Mouse (Mus musculus): ENCODE data around the gene Gcnt3. TPM values are rescaled to one million over a fixed set of nuclear protein-coding genes. Genes with fewer than 3 reads are reported as not detected.
"Not testable (repeated sequence)": the region's sequence is repeated elsewhere in the genome, so short reads cannot be mapped to it uniquely, and the experiment has no call there.

Gcnt3 gene
- polyA plus RNA-seq, 1 experiment: 0.11 TPM

GRCm38 (mm10) chr9:70033056-70033455 lies 4.8 kb downstream of the Gcnt3 start:
- H3K27me3 ChIP-seq (ENCODE audit: control insufficient read depth, insufficient read depth, insufficient read length): no peaks in the 10 kb centered on the region
- no peaks in the 10 kb centered on the region for H3K79me2 ChIP-seq (ENCODE audit: control insufficient read depth, insufficient read depth)
- H3K36me3 ChIP-seq (ENCODE audit: control insufficient read depth, insufficient read depth): no peaks in the 10 kb centered on the region
- H3ac ChIP-seq (ENCODE audit: control insufficient read depth, insufficient read length, low read depth): no peak overlapping the region
- no peaks in the 10 kb centered on the region for H3K79me3 ChIP-seq (ENCODE audit: low read depth)
- H3K4me3 ChIP-seq (ENCODE audit: insufficient read depth, poor library complexity, severe bottlenecking): no peak overlapping the region
- TF ChIP-seq USF1 (IDR thresholded peaks at IDR 0.05; ENCODE audit: low read depth): no peak
- no peak for TF ChIP-seq CTCF (IDR thresholded peaks at IDR 0.05; ENCODE audit: control insufficient read depth, insufficient read depth, insufficient read length)
- TF ChIP-seq MYOD1 (IDR thresholded peaks at IDR 0.05; ENCODE audit: control insufficient read depth, insufficient read length, low read depth): no peak
- TF ChIP-seq MYOG (IDR thresholded peaks at IDR 0.05; ENCODE audit: control insufficient read depth, extremely low read depth, insufficient read length): no peak
- TF ChIP-seq FOSL1 (IDR thresholded peaks at IDR 0.05; ENCODE audit: insufficient read depth, low read length, poor library complexity, severe bottlenecking): no peak
- TF ChIP-seq CEBPB (IDR thresholded peaks at IDR 0.05; ENCODE audit: low read depth): no peak
- TF ChIP-seq MAX (IDR thresholded peaks at IDR 0.05): no peak

GRCm38 (mm10) chr9:70032167-70032566 lies 5.7 kb downstream of the Gcnt3 start:
- Histone ChIP-seq H3K79me2 (ENCODE audit: control insufficient read depth, insufficient read depth) (no peaks in the 10 kb centered on the region), H3ac (ENCODE audit: control insufficient read depth, insufficient read length, low read depth) (no peak overlapping the region), H3K27me3 (ENCODE audit: control insufficient read depth, insufficient read depth, insufficient read length) (no peaks in the 10 kb centered on the region), H3K79me3 (ENCODE audit: low read depth) (no peaks in the 10 kb centered on the region), H3K4me3 (ENCODE audit: insufficient read depth, poor library complexity, severe bottlenecking) (no peak overlapping the region), H3K36me3 (ENCODE audit: control insufficient read depth, insufficient read depth) (no peaks in the 10 kb centered on the region)
- TF ChIP-seq FOSL1 (IDR thresholded peaks at IDR 0.05; ENCODE audit: insufficient read depth, low read length, poor library complexity, severe bottlenecking): no peak
- no peak for TF ChIP-seq CTCF (IDR thresholded peaks at IDR 0.05; ENCODE audit: control insufficient read depth, insufficient read depth, insufficient read length)
- TF ChIP-seq MYOD1 (IDR thresholded peaks at IDR 0.05; ENCODE audit: control insufficient read depth, insufficient read length, low read depth): no peak
- TF ChIP-seq USF1 (IDR thresholded peaks at IDR 0.05; ENCODE audit: low read depth): no peak
- no peak for TF ChIP-seq MAX (IDR thresholded peaks at IDR 0.05)
- no peak for TF ChIP-seq CEBPB (IDR thresholded peaks at IDR 0.05; ENCODE audit: low read depth)
- TF ChIP-seq MYOG (IDR thresholded peaks at IDR 0.05; ENCODE audit: control insufficient read depth, extremely low read depth, insufficient read length): no peak

- H3K4me3 ChIP-seq (ENCODE audit: insufficient read depth, poor library complexity, severe bottlenecking): no peak overlapping the region
- H3K27me3 ChIP-seq (ENCODE audit: control insufficient read depth, insufficient read depth, insufficient read length): no peaks in the 10 kb centered on the region
- H3K79me3 ChIP-seq (ENCODE audit: low read depth): no peaks in the 10 kb centered on the region
- no peaks in the 10 kb centered on the region for H3K79me2 ChIP-seq (ENCODE audit: control insufficient read depth, insufficient read depth)
- TF ChIP-seq MYOD1 (IDR thresholded peaks at IDR 0.05; ENCODE audit: control insufficient read depth, insufficient read length, low read depth) (peak; percentile 41), CEBPB (IDR thresholded peaks at IDR 0.05; ENCODE audit: low read depth) (no peak)
- peaks cover 27% of the 10 kb centered on the region for H3K36me3 ChIP-seq (ENCODE audit: control insufficient read depth, insufficient read depth)
- H3ac ChIP-seq (ENCODE audit: control insufficient read depth, insufficient read length, low read depth): no peak overlapping the region
These were observed 12.4 kb downstream of the Gcnt3 start for GRCm38 (mm10) chr9:70025365-70026012.

- TF ChIP-seq FOSL1 (IDR thresholded peaks at IDR 0.05; ENCODE audit: insufficient read depth, low read length, poor library complexity, severe bottlenecking) (no peak), CEBPB (IDR thresholded peaks at IDR 0.05; ENCODE audit: low read depth) (no peak), MYOG (IDR thresholded peaks at IDR 0.05; ENCODE audit: control insufficient read depth, extremely low read depth, insufficient read length) (no peak), CTCF (IDR thresholded peaks at IDR 0.05; ENCODE audit: control insufficient read depth, insufficient read depth, insufficient read length) (no peak), MYOD1 (IDR thresholded peaks at IDR 0.05; ENCODE audit: control insufficient read depth, insufficient read length, low read depth) (no peak), MAX (IDR thresholded peaks at IDR 0.05) (no peak), USF1 (IDR thresholded peaks at IDR 0.05; ENCODE audit: low read depth) (no peak)
- H3K27me3 ChIP-seq (ENCODE audit: control insufficient read depth, insufficient read depth, insufficient read length): no peaks in the 10 kb centered on the region
- H3ac ChIP-seq (ENCODE audit: control insufficient read depth, insufficient read length, low read depth): no peak overlapping the region
- H3K79me3 ChIP-seq (ENCODE audit: low read depth): no peaks in the 10 kb centered on the region
- H3K4me3 ChIP-seq (ENCODE audit: insufficient read depth, poor library complexity, severe bottlenecking): no peak overlapping the region
- H3K36me3 ChIP-seq (ENCODE audit: control insufficient read depth, insufficient read depth): peaks cover 36% of the 10 kb centered on the region
- peaks cover 5% of the 10 kb centered on the region for H3K79me2 ChIP-seq (ENCODE audit: control insufficient read depth, insufficient read depth)
These were observed 13.2 kb downstream of the Gcnt3 start for GRCm38 (mm10) chr9:70024648-70025047.

- H3K79me2 ChIP-seq (ENCODE audit: control insufficient read depth, insufficient read depth): peaks cover 11% of the 10 kb centered on the region
- H3K4me3 ChIP-seq (ENCODE audit: insufficient read depth, poor library complexity, severe bottlenecking); H3K27me3 ChIP-seq (ENCODE audit: control insufficient read depth, insufficient read depth, insufficient read length); H3K79me3 ChIP-seq (ENCODE audit: low read depth); H3ac ChIP-seq (ENCODE audit: control insufficient read depth, insufficient read length, low read depth): not testable (repeated sequence)
- peaks cover 39% of the 10 kb centered on the region for H3K36me3 ChIP-seq (ENCODE audit: control insufficient read depth, insufficient read depth)
These were observed 14.3 kb downstream of the Gcnt3 start for GRCm38 (mm10) chr9:70023615-70024014.

GRCm38 (mm10) chr9:70022083-70022482 lies 15.8 kb downstream of the Gcnt3 start:
- Histone ChIP-seq H3K27me3 (ENCODE audit: control insufficient read depth, insufficient read depth, insufficient read length) (no peaks in the 10 kb centered on the region), H3ac (ENCODE audit: control insufficient read depth, insufficient read length, low read depth) (no peak overlapping the region), H3K79me3 (ENCODE audit: low read depth) (peaks cover 2% of the 10 kb centered on the region), H3K36me3 (ENCODE audit: control insufficient read depth, insufficient read depth) (peaks cover 39% of the 10 kb centered on the region), H3K79me2 (ENCODE audit: control insufficient read depth, insufficient read depth) (peaks cover 12% of the 10 kb centered on the region), H3K4me3 (ENCODE audit: insufficient read depth, poor library complexity, severe bottlenecking) (no peak overlapping the region)
- TF ChIP-seq MYOG (IDR thresholded peaks at IDR 0.05; ENCODE audit: control insufficient read depth, extremely low read depth, insufficient read length) (no peak), MYOD1 (IDR thresholded peaks at IDR 0.05; ENCODE audit: control insufficient read depth, insufficient read length, low read depth) (no peak)

Data from C2C12 (cell line).